Mouse (Mus musculus) G1E (cell line): ENCODE data around the gene Dcdc2c. TPM values are rescaled to one million over a fixed set of nuclear protein-coding genes. Genes with fewer than 3 reads are reported as not detected.

ENCODE experiments used
- ATAC-seq: 2 replicates; pipeline ENCODE4 v1.8.0; 2016; ENCODE audit warnings: mild to moderate bottlenecking; ENCODE audit not compliant: insufficient number of reproducible peaks, poor library complexity, low FRiP score, severe bottlenecking; ENCODE audit errors: extremely low read depth
- DNase-seq: peaks from one replicate; pipeline ENCODE4 v3.0.0; 2012; ENCODE audit warnings: low spot score
- H3K27me3 ChIP-seq: 2 replicates; pipeline ENCODE4 v1.6.1; 2012; ENCODE audit warnings: mild to moderate bottlenecking, low read length, inconsistent platforms; ENCODE audit not compliant: insufficient read depth
- H3K36me3 ChIP-seq: replicated peaks from 2 replicates; pipeline ENCODE3; 2012; ENCODE audit warnings: mild to moderate bottlenecking, inconsistent platforms
- H3K4me1 ChIP-seq: 2 replicates; pipeline ENCODE4 v1.6.1; 2012; ENCODE audit warnings: low read depth, low read length, inconsistent platforms, mixed read lengths; ENCODE audit not compliant: insufficient read depth
- H3K4me3 ChIP-seq: 2 replicates; pipeline ENCODE4 v1.5.1; 2012; ENCODE audit warnings: low read depth, mild to moderate bottlenecking, inconsistent platforms, low read length, moderate library complexity, mixed read lengths
- H3K9me3 ChIP-seq: replicated peaks from 2 replicates; pipeline ENCODE4 v1.6.1; 2012; ENCODE audit warnings: inconsistent platforms
- CTCF ChIP-seq: IDR thresholded peaks from 2 replicates; pipeline ENCODE4 v1.5.1; 2012; ENCODE audit warnings: low read depth, low read length, inconsistent platforms, mixed read lengths
- GATA1 ChIP-seq: IDR thresholded peaks from 2 replicates; pipeline ENCODE4 v1.6.1; 2012; ENCODE audit warnings: borderline replicate concordance, low read length, inconsistent platforms, mixed read lengths
- GATA2 ChIP-seq: IDR thresholded peaks from 2 replicates; pipeline ENCODE4 v1.6.1; 2012; ENCODE audit warnings: low read depth, low read length, inconsistent platforms, borderline replicate concordance
- POLR2AphosphoS5 ChIP-seq: IDR thresholded peaks from 2 replicates; pipeline ENCODE4 v1.6.1; 2012; ENCODE audit warnings: low read depth, low read length, inconsistent platforms; ENCODE audit not compliant: insufficient replicate concordance
- TAL1 ChIP-seq: conservative IDR thresholded peaks from 2 replicates; pipeline ENCODE4 v1.6.1; 2012; ENCODE audit warnings: low read depth, low read length, inconsistent platforms, mixed read lengths
- polyA plus RNA-seq: library from polyadenylated mRNA; stranded (reverse); fragments of >175 nt; gene quantifications from 2 replicates; pipeline ENCODE4 v1.2.3, GENCODE M21; 2012
- total RNA-seq, 2 experiments: library from RNA; stranded (forward) in 1 of 2; stranded (reverse) in 1 of 2; fragments of 200-1000 nt in 1 of 2; fragments of >200 nt in 1 of 2; fragmentation: Nextera tagmentation in 1 of 2; gene quantifications; 2 replicates each; pipeline ENCODE4 v1.2.3; 2014 to 2017

Dcdc2c gene
- total RNA-seq (2014; fragmentation: Nextera tagmentation) (not detected in 2 replicates), total RNA-seq (2017) (0.16 and 0.52 TPM in 2 replicates), polyA plus RNA-seq (not detected in 2 replicates)

DNA sequence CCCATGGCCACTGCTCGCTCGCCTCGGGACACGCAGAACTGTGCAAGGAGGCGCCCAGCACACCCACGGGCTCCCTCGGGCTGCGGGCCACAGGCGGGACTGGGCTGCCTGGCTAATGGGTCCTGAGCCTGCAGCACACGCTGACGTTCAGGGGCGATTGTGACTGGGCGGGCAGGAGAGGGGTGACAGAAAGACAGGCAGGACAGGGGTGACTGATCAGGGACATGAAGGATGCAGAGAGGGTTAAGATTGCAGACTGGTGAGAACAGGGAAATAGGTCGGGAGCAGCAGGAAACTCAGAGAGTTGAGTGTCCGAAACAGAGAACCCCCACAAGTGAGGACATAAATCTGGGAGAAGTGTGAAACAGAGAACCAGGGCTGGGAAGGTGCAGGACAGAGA is at the start of gene Dcdc2c:
Dcdc2c (minus strand) TSS at position 101 of the 400 bp plus-strand sequence.
- Histone ChIP-seq H3K36me3 (no peaks in the 10 kb centered on the region), H3K27me3 (no peaks in the 10 kb centered on the region), H3K9me3 (peaks cover 24% of the 10 kb centered on the region), H3K4me1 (no peaks in the 10 kb centered on the region; the same call in 1 of the 2 replicates), H3K4me3 (peak within 1 kb of the TSS; percentile 31; the same call in 1 of the 2 replicates)
- DNase-seq (no peak), ATAC-seq (no peak)
- TF ChIP-seq CTCF (no peak), POLR2AphosphoS5 (no peak), GATA1 (no peak), GATA2 (no peak), TAL1 (no peak)

DNA sequence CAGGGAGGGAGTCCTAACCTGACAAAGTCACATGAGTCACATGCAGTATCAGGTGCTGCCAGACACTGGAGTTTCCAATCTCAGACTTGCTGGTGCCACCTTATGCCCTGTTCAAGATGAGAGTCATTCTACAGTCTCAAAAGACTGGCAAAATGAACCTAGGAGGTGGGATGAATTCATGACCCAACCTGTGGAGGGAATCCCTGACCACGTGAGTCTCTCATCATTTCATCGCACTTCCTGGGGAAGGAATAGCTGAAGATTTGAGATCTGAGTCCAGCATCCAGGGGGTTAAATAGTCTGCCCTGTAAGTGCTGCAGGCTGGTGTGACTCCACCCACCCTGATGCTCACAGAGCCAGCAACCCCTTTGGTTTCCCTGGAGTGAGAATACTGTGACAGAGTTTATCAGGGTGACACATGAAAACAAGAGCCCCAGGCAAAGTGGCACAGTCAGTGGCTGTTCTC is 46.4 kb upstream of the Dcdc2c start:
- Histone ChIP-seq H3K4me3 (no peak overlapping the region), H3K27me3 (peaks cover 3% of the 10 kb centered on the region; the same call in 1 of the 2 replicates), H3K4me1 (no peaks in the 10 kb centered on the region; the same call in 1 of the 2 replicates), H3K9me3 (no peaks in the 10 kb centered on the region), H3K36me3 (no peaks in the 10 kb centered on the region)
- TF ChIP-seq TAL1 (no peak), GATA1 (no peak), CTCF (no peak), POLR2AphosphoS5 (no peak), GATA2 (no peak)
- DNase-seq (no peak), ATAC-seq (no peak)

DNA sequence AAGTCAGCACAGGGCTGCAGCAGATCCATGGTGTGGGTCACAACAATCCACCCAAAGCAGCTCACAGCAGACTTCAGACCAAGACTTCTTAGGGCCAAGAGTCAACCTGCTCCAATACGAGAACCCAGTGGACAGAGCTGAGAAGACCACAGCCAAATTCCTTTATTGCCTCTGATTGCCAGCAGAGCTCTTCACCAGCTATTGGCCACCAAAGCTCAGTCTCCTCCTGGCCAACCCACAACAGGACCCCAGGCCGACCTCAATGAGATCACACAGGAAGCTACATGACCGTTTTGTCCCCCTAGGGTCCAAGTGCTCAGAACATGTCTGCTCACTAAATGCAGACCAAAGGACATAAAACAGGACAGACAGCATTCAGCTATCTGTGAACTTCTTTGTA is 45.9 kb upstream of the Dcdc2c start:
- Histone ChIP-seq H3K4me1 (no peaks in the 10 kb centered on the region; the same call in 1 of the 2 replicates), H3K27me3 (peaks cover 3% of the 10 kb centered on the region; the same call in 1 of the 2 replicates), H3K36me3 (no peaks in the 10 kb centered on the region), H3K4me3 (no peak overlapping the region), H3K9me3 (no peaks in the 10 kb centered on the region)
- no peak for DNase-seq
- TF ChIP-seq GATA1: no peak
- no peak for TF ChIP-seq POLR2AphosphoS5
- no peak for TF ChIP-seq GATA2
- ATAC-seq: no peak

DNA sequence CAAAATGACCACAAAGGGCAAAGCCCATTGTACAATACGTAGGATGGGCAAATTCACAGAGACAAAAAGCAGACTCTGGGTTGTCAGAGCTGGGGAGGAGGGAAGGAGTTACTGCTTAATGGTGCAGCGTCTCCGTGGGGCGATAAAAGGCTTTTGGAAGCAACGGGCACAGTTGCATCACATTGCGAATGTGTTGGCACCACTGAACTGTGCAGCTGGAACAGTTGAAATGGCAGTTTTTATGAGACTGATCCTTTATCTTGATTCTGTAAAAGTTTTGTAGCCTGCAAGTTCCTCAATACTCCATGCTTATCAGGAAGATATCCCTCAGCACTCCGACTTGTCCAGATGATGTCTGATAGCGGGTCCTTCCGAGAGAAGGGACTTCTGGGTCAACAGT is 45.5 kb upstream of the Dcdc2c start:
- no peak for DNase-seq
- Histone ChIP-seq H3K36me3 (no peaks in the 10 kb centered on the region), H3K9me3 (no peaks in the 10 kb centered on the region), H3K4me1 (no peaks in the 10 kb centered on the region; the same call in 1 of the 2 replicates), H3K4me3 (no peak overlapping the region), H3K27me3 (peaks cover 3% of the 10 kb centered on the region; the same call in 1 of the 2 replicates)
- ATAC-seq: peak; percentile 18; the same call in 1 of the 2 replicates
- TF ChIP-seq GATA1 (no peak), POLR2AphosphoS5 (no peak)

DNA sequence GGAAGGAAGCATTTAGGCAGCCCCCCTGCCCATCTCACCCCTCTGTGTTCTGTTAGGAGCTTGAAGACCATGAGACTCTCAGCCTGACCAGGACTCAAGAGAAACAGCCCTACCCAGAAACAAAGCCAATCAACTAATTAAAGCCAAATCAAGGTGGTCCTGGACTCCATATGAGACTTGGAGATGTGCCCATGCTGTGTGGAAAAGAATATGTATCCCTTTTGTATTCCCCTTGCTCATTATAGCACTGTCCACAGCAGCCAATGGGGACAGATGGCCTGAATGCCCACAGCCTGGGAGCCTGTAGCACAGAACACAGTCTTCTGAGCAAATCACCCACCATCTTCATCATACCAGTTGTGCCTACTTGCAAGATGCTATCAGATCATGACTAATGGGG is 44.7 kb upstream of the Dcdc2c start:
- TF ChIP-seq GATA2 (no peak), TAL1 (no peak), GATA1 (no peak), CTCF (no peak), POLR2AphosphoS5 (no peak)
- ATAC-seq (no peak), DNase-seq (no peak)
- Histone ChIP-seq H3K27me3 (no peaks in the 10 kb centered on the region), H3K4me1 (no peaks in the 10 kb centered on the region; the same call in 1 of the 2 replicates), H3K9me3 (no peaks in the 10 kb centered on the region), H3K36me3 (no peaks in the 10 kb centered on the region), H3K4me3 (no peak overlapping the region)

DNA sequence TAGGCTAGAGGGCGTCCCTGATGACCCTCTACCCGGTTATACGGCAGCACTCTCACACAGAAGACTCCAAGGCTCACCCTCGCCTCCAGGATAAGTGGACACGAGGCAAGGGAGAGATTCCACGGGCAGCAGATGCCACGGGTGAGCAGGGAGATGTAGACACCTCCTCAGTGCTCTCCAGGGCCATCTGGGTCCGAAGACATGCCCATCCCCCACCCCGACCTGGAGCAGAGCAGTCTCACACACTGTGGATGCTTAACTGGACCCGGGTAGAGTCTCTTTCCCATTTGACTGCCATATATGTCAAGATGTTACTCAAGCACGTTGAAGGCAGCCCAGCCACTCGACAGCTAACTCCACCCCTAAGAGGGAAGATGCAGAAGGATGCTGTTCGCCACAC is 38.2 kb upstream of the Dcdc2c start:
- TF ChIP-seq GATA2: no peak
- TF ChIP-seq GATA1: no peak
- H3K27me3 ChIP-seq: no peaks in the 10 kb centered on the region
- ATAC-seq: no peak
- H3K9me3 ChIP-seq: no peaks in the 10 kb centered on the region
- no peaks in the 10 kb centered on the region for H3K36me3 ChIP-seq
- DNase-seq: no peak
- H3K4me1 ChIP-seq: no peaks in the 10 kb centered on the region; the same call in 1 of the 2 replicates
- no peak overlapping the region for H3K4me3 ChIP-seq
